Mouse (Mus musculus) bone marrow macrophage, adult 2 months (primary cell): Measurements from ENCODE around the gene Golim4. TPM values are rescaled to one million over a fixed set of nuclear protein-coding genes. Genes with fewer than 3 reads are reported as not detected.

Experiments
- H3K27ac ChIP-seq: 2 replicates; pipeline ENCODE4 v1.5.1; 2012; ENCODE audit warnings: low read depth, low read length; ENCODE audit not compliant: insufficient read depth
- H3K4me1 ChIP-seq: 2 replicates; pipeline ENCODE4 v1.6.1; 2012; ENCODE audit warnings: low read length; ENCODE audit not compliant: control insufficient read depth, insufficient read depth
- H3K4me3 ChIP-seq: 2 replicates; pipeline ENCODE4 v1.5.1; 2012; ENCODE audit warnings: mild to moderate bottlenecking, low read length, moderate library complexity; ENCODE audit not compliant: insufficient read depth
- CTCF ChIP-seq: IDR thresholded peaks from 2 replicates; pipeline ENCODE4 v1.5.1; 2012; ENCODE audit warnings: low read depth, mild to moderate bottlenecking, low read length, moderate library complexity
- POLR2A ChIP-seq: IDR thresholded peaks from 2 replicates; pipeline ENCODE4 v1.6.1; 2012; ENCODE audit warnings: mild to moderate bottlenecking, low read depth, low read length, borderline replicate concordance
- polyA plus RNA-seq: library from polyadenylated mRNA; stranded (reverse); fragments of >200 nt; gene quantifications from 2 replicates; pipeline ENCODE4 v1.2.4, GENCODE M21; 2012; ENCODE audit not compliant: missing spikeins, insufficient read depth, insufficient read length

The Golim4 gene
- polyA plus RNA-seq, 1 experiment = 19.7 TPM

DNA sequence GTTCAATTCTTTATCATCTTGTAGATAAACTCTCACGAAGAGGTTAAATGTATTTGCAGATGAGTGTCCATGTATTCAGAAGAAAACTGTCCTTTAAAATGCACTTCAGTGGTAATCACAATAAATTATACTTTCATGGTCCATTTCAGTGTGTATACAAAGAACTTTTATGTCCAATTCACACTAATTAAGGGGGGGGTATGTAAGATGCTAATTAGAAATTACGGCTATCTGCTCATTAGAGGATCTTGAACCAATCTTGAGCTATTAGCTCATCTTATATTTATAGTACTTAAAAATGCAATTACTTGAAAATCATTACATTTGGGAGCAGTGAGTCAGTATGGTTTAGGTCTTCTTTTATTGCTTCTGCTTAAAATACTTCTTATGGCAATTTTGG, 31.6 kb downstream of the Golim4 start:
- Histone ChIP-seq H3K27ac (no peak overlapping the region), H3K4me3 (no peak overlapping the region), H3K4me1 (no peaks in the 10 kb centered on the region)
- TF ChIP-seq POLR2A (no peak), CTCF (no peak)

GRCm38 (mm10) chr3:75917770-75918503, 38.8 kb downstream of the Golim4 start:
- Histone ChIP-seq H3K4me3 (no peak overlapping the region), H3K27ac (no peak overlapping the region), H3K4me1 (no peaks in the 10 kb centered on the region)
- TF ChIP-seq CTCF (no peak), POLR2A (no peak)

DNA sequence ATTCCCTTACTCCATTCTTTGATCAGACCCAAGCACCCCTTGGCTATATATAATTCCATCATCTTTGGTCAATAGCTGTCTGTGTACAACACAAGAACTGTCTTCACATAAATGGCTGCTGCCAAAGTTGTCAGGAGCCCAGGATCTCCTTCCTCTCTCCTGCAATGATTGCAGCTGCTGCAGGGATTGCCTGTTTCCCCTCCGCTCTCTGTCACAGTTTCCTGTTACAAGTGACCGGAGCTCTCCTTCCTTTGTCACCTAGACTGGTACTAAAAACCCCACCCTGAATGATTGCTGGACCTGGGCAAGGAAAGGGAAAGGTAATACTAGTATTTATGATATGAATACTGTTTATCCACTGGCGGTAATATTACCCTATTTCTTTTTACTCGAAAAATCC, 44.0 kb downstream of the Golim4 start:
- Histone ChIP-seq H3K4me3 (no peak overlapping the region), H3K27ac (no peak overlapping the region), H3K4me1 (no peaks in the 10 kb centered on the region)
- no peak for TF ChIP-seq POLR2A
- TF ChIP-seq CTCF = no peak

- Histone ChIP-seq H3K27ac (no peak overlapping the region), H3K4me1 (no peaks in the 10 kb centered on the region)
- TF ChIP-seq POLR2A (no peak), CTCF (no peak)
These were observed 46.0 kb downstream of the Golim4 start for GRCm38 (mm10) chr3:75910768-75911167.

DNA sequence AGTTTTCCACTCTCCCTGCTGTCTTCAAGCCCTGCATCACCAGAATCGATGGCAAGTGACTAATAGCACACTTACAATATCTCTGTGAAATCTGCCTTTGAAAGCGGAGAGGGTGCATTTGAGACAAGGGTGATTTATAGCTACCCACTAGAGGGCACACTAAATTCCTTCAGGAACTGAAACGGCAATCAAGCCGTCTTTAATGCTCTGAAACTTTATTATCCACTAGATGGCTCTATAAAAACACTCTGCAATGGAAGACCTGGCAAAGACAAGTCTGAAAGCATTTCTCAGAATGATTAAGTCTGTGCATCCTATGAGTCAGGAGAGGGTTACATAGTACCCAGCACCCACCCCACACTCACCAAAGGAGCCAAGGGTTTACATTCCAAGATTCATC, 46.5 kb downstream of the Golim4 start:
- no peak overlapping the region for H3K4me3 ChIP-seq
- H3K4me1 ChIP-seq = no peaks in the 10 kb centered on the region
- TF ChIP-seq POLR2A = no peak
- no peak for TF ChIP-seq CTCF
- H3K27ac ChIP-seq = no peak overlapping the region

More at GRCm38 (mm10) chr3:75910768-75911167, 46.0 kb downstream of the Golim4 start:
- H3K4me3 ChIP-seq = no peak overlapping the region

DNA sequence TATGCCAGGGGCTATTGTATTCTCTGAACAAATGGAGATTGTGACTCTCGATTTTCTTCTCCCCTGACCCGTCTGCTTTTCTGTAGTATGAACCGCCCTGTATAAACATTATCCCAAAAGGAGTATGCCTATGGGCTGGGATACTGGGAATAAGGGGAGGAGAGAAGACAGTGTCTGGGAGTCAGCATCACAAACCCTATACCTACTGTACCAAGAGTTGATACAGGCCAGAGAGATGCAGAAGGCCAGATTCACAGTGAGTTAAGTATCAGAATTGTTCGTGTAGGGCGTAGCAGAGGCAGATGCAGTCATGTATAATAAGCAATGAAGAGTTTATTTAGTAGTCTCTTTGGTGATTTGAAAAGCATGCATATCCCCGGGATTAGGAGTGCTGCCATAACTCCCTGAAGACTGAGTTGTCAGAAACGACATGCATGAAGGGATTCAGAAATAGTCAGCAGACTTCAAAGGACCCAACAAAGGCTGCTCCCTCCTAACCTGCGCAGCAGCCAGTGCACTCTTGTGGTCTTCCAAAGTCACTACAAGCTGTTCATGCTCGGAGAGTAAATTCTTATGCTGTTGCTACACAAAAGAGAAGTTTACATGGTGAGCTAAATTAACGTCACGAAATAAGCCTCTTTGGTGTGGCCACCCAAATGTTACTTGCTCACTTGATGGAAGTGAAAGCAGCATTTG, 54.7 kb downstream of the Golim4 start:
- no peak overlapping the region for H3K4me3 ChIP-seq
- no peaks in the 10 kb centered on the region for H3K4me1 ChIP-seq
- TF ChIP-seq CTCF = no peak
- no peak for TF ChIP-seq POLR2A
- no peak overlapping the region for H3K27ac ChIP-seq

GRCm38 (mm10) chr3:75895075-75895474, 61.7 kb downstream of the Golim4 start:
- TF ChIP-seq POLR2A (no peak), CTCF (no peak)
- Histone ChIP-seq H3K4me3 (no peak overlapping the region), H3K27ac (no peak overlapping the region), H3K4me1 (no peaks in the 10 kb centered on the region)

DNA sequence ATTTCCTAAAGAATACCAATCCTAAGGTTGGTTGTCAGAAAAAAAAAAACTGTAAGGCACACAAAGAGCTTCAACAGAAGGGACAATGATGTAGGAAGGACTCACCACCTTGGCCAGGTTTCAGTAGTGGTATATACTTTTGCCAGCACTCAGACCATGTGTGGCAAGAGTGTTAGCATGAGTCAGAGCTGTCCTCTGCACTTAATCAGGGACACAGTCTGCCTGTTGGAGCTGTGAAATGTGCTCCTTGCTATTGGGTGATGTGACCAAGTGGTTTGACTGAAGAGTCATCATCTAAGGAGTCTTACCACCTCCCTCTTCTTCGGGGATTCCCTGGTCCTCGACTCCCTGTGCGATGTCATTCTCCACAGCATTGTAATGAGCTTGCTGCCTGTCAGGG, 65.2 kb downstream of the Golim4 start:
- Histone ChIP-seq H3K27ac (no peak overlapping the region), H3K4me1 (no peaks in the 10 kb centered on the region), H3K4me3 (no peak overlapping the region)
- no peak for TF ChIP-seq CTCF
- TF ChIP-seq POLR2A = no peak

GRCm38 (mm10) chr3:75889323-75889722, 67.4 kb downstream of the Golim4 start:
- Histone ChIP-seq H3K4me3 (no peak overlapping the region), H3K27ac (no peak overlapping the region), H3K4me1 (no peaks in the 10 kb centered on the region)
- TF ChIP-seq CTCF = no peak

DNA sequence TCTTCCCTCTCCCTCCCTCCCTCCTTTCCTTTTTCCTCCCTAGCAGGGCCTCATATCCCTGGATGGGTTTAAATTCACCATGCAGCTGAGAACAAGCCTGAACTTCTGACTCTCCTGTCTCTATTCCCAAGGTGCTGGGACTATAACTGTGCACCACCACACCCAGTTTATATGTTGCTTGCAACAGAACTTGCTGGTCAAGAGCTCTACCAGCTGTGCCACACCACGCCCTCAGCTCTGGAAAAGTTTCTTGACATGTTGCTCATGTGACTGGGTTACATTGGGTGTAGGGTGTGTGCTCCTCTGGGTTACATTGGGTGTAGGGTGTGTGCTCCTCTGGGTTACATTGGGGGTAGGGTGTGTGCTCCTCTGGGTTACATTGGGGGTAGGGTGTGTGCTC, 75.2 kb downstream of the Golim4 start:
- no peak for TF ChIP-seq POLR2A
- no peak for TF ChIP-seq CTCF
- Histone ChIP-seq H3K4me3 (no peak overlapping the region), H3K4me1 (no peaks in the 10 kb centered on the region), H3K27ac (no peak overlapping the region)
